Mouse (Mus musculus) small intestine, adult 2 months (tissue): ENCODE measurements around the gene Tnfsf14.

Experiments used
- CTCF ChIP-seq: fragments of 200-500 bp; IDR thresholded peaks from 2 replicates; pipeline ENCODE4 v1.5.1; 2012; ENCODE audit warnings: low read depth, mild to moderate bottlenecking, control low read depth, inconsistent platforms, low read length, moderate library complexity, mixed read lengths; ENCODE audit not compliant: insufficient replicate concordance, insufficient read length; ENCODE audit errors: extremely low read depth
- POLR2A ChIP-seq: fragments of 200-500 bp; IDR thresholded peaks from 2 replicates; pipeline ENCODE4 v1.6.1; 2012; ENCODE audit warnings: low read depth, mild to moderate bottlenecking, control low read depth, inconsistent platforms, low read length, moderate library complexity

- peak; percentile 62; the same call in 1 of the 2 replicates for TF ChIP-seq CTCF
- no peak for TF ChIP-seq POLR2A
These were observed 25.9 kb upstream of the Tnfsf14 start for GRCm38 (mm10) chr17:57219884-57220207.
